Mouse (Mus musculus): ENCODE measurements at regions not wholly inside any gene's neighbourhood (a gene's known extent, or its start where the extent isn't known, plus 50 kb on each side); places are given as distances from the start of the nearest gene placed in this dataset.
"Not testable (repeated sequence)": the region's sequence is repeated elsewhere in the genome, so short reads cannot be mapped to it uniquely, and the experiment has no call there.

DNA sequence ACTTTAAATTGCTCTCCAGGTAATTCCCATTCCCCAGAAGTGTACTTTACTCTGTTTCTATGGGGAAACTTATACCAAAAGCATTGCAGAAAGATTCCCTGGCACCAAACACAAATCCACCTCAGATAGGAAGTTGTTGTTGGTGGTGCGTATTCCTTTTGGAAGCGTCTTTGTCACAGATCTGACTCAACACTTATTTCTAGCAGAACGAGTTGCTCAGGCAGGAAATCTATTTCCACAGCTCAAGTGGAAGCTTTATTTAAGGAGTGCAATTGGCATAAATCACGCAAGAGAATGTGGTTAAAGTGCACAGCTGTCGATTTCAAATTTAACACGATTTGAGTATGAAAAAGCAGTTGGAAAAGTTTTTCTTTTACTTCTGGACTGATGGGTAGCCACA is 436.9 kb upstream of the Ghitm start:
- no peak for DNase-seq (ENCODE audit: low read depth)

DNA sequence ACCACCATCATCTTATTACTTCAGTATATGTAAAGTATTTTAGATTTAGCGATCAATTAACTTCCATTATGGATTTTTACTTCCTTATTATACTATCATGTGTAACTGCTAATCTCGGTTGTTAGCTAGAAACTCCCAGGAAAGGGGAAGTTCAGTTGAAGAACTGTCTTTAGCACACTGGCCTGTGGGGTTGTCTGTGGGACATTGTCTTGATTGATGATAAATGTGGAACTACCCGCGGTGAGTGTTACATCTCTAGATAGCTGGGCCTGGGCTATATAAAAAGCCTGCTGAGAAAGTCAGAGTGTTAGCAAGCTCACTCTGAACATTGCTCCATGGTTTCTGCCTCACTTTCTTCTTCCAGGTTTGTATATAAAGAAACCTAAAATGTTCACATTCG is 423.2 kb upstream of the Ghitm start:
- DNase-seq (ENCODE audit: low read depth) = no peak

DNA sequence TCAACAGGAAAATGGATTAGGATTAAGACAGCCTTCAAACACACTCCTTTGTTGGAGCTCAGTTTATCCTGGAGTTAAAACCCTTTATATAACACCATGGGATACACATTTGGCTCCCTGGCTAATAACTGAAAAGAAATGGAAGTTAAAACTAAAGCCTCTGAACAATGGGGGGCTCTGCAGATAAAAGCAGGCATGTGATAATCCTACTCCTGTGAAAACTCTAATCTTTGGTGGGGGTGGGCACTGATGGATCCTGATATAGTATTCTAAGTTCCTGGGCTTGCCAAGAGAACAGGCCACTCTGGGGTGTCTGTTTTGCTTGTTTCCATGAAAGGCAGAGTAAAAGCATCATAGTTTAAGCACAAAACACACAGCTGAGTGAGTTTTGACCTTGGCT is 388.5 kb upstream of the Ghitm start:
- DNase-seq (ENCODE audit: low read depth) = no peak

DNA sequence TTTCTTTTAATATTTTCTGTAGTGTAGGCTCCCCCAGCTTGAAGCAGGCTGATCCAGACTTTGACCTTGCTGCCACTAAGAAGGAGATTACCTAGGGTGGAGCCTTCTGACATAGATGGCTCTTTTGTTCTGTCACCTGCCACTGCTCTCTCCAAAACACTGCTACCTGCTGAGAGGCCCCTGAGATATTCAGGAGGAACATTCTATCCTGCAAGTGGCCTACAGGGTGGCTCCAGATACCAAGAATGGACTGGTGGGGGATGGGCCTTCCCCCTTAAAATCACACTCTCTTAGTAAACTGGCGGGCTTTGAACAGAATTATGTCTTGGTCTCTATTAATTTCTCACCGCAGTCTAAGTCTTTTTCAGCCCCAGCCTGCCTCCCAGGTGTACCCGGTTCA is 385.6 kb upstream of the Ghitm start:
- not testable (repeated sequence) for DNase-seq (ENCODE audit: low read depth)

DNA sequence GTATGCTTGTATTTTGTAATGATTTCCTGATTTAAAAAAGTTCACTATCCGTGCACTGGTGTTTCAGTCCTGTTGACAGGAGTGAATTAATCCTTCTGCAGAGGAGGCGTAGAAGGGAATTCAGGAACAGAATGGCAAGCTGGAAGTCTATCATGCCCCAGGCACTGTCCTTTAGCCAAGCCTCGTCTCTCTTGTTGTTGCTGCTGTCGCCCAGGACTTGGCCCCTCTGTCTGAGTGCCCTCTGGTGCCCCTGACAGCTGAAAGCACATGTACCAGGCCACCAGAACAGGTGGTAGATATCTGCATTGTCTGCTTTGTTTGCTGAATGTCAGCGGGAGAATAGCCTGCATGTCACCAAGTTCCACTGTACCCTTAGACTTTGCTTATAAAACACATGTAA is 370.2 kb upstream of the Ghitm start:
- DNase-seq (ENCODE audit: low read depth) = no peak

DNA sequence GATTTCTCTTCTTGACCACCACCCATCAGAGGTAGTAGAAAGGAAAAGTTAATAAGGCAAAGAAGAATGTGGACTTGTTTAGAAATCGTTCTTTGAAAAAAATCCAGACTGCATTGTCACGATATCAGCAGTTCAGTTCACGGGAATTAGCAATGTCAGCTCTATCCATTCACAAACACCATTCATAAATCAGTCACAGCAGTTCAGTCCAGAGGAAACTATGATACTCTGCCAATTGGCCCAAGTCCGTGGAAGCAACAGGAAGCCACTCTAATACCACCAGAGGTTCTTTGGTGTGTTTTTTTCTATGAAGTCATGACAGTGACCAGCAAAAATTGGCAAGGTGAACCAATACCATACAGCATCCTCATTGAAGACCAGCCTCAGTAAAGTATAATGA is 355.6 kb upstream of the Ghitm start:
- no peak for DNase-seq (ENCODE audit: low read depth)

DNA sequence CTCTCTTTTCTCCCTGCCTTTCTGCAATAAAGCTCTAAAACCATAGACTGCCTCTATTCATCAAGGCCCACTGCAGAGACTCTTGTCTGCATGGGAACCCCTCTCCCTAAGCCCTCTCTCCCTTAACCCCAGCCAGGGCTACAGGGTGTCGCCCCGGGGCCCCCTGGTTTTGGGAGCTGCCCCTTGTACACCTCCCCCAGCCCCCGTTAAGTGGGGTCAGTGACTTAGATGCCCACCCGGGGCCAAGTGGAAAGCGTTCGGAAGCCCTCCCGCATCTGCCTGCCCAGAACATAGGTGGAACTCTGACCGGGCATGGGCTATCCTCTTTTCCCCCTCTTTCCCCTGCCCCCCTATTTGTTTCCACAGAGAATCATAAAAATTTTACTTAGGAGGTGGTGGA is 350.2 kb upstream of the Ghitm start:
- DNase-seq (ENCODE audit: low read depth) = no peak

DNA sequence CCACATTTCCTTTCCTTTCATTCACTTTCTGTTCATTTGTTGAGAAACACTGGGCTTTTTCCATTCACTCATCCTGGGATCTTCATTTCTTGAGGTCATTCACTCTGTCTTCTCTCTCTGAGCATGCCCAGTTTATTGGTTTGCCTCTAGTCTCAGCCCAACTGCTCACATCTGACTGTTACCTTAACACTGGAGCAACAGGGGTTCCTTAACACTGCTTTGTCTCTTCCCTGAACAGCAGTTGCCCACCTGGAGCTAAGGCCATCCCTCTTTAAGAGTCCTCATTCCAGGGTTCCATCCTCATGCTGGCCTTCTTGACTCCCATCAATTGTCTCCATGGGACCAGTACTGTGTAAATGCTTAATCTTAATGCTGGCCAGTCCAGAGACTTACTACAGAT is 342.5 kb upstream of the Ghitm start:
- DNase-seq (ENCODE audit: low read depth) = no peak

DNA sequence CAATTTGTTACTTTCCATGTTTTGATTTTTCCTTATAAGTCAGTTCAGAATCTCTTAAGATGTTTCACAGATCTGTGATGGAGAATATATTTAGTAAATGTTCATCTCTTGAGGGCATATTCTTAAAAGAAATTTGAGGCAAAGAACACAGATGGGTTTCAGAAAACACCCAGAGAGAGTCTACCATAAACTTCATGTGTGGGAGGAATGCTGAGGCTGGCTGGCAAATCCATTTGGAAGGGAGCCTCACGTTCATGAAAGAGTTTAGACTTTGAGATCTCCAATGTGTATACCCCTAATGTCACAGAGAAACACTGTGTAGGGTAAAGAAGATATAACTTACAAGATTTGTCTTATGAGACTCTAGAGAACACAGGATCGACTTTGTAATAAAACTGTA is 333.6 kb upstream of the Ghitm start:
- no peak for DNase-seq (ENCODE audit: low read depth)

DNA sequence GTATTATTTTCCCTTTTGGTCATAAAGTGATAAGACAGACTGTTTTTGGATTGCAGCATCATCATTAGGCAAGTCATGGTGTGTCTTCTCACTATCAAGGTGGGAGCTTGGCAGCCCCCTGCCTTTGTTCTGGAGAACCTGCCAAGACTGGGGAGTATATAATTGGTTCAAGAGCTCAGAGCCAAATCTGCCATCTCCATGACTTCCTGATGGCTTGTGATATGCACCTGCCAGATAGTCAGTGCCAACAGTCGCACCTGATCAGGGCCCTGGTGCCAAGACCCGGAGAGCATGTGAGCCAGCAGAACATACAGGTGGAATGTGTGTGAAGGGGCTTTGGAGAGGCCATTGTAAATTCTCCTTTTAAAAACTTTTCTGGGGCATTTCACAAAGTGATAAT is 305.8 kb upstream of the Ghitm start:
- DNase-seq (ENCODE audit: low read depth) = no peak

DNA sequence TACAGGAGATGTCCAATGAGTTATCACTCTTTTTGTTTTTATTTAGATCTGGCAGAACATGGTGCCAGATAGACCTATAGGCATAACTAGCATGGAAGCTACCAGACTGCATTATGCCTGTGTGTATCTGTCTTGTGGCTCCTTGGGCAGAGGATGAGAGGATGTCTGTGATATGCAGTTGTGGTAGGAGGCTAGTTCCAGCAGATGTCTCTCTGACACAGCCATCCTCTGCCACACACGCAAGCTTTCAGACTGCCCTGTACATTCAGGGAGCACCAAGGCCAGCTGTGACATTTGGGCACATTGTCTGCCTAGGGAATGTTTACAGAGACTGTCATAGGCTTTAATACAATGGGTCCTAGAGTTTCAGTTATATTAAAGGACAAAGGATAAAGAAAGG is 295.6 kb upstream of the Ghitm start:
- no peak for DNase-seq (ENCODE audit: low read depth)

DNA sequence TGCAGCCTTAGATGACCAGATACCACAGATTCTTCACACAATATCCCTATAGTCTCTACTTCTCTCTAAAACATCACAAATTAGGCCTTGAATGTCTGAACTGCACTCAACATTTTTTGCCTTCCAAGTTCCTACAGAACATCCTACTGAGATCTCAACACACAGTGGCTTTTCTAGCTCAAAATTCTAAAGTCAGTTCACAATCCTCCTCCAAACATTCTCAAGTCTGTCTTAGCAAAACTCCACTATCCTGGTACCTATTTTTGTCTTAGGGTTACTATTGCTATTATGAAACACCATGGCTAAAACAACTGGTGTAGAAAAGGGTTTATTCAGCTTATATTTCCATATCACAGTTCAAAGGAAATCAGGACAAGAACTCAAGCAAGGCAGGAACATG is 290.4 kb upstream of the Ghitm start:
- DNase-seq (ENCODE audit: low read depth) = no peak

DNA sequence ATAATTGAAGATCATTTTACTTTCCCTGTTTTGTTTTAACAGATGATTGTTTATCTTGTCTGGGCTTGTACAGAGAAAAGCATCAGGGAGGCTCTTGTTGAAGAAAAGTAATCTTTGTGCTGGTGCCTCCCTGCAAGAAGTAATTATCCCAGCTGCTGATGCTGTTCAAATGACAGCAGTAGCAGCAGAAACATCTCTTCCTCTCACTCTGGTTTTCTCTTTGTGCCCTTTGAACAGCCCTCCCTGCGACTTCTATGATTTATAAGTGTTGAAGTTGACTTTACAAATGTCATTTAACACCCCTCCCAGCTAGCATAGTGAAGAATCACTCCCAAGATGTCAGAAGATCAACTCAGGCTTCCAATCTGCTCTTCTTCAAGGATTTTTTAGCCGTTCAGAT is 286.5 kb upstream of the Ghitm start:
- DNase-seq (ENCODE audit: low read depth) = no peak

DNA sequence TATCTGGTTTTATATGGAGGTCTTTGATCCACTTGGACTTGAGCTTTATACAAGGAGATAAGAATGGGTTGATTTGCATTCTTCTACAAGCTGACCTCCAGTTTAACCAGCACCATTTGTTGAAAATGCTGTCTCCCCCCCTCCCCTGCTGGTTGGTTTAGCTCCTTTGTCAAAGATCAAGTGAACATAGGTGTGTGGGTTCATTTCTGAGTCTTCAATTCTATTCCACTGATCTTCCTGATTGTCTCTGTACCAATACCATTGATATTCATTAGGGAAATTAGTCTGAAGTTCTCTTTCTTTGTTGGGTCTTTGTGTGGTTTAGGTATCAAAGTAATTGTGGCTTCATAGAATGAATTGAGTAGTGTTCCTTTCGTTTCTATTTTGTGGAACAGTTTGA is 277.5 kb upstream of the Ghitm start:
- not testable (repeated sequence) for DNase-seq (ENCODE audit: low read depth)

DNA sequence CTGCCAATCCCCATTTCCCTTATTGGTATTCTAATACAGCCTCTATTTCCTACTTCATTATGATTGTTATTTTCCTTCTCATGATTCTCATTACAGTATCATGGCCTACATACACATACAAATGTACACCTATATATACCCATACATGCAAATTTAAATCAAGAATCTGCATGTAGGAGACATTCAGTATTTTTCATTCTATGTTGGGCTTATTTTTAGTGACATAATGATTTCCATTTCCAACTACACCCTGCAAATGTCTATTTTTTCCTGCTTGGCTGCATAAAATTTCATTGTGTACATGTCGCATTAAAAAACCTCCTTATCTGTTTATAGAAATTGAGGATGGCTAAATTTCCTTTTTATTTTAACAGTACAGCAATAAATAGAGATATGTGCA is 236.9 kb upstream of the Ghitm start:
- DNase-seq (ENCODE audit: low read depth) = no peak

DNA sequence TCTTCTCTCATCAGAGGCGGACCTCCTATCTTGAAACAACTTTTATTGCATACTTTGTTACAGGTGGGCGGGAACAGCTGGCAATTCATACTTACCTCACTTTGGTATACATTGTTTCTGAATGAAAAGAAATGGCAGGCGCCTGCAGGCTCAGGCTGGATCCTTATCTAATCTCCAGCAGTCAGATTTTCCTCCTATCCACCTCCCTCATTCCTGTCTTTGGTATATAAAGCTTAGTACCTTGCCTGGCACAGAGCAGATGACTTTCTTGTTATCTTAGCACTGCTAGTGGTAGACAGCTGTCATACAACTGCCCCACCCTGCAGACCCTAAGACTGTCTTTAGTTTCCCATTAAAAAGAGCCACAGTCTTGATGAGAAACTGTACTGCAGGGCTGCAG is 226.8 kb upstream of the Ghitm start:
- no peak for DNase-seq (ENCODE audit: low read depth)

DNA sequence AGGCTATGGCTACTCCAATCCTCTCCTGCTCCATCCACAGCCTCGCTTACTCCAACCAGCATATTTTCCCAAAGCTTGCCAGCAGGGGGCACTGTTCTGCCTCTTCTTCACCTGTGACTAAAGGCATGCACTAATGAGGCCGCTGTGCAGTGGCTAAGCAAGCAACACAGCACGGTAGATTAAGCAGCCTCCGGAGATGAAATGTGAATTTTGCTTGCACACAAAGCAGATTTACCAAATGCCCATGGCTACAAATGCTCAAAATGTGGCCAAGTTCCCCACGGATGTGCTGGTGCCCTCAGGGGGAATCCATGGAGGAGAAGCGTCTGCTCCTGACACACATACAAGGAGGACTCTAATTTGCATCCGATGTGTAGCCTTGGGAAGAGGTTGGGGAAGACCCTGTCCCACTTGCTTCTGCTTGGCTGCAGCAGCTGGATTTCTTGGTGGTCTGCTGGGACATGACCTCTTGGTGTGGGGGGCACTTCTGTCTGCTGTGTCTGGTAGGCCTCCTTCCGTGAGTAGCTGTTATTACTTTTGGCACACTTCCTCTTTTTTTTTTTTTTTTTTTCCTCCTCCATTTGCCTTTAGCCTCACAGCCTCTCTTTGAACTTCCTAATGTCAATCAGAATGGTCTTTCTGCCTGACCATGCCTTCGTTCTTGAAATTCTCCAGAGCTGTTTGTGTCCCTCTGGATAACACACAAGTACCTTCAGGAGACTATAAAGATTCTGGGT is 221.1 kb upstream of the Ghitm start:
- DNase-seq (ENCODE audit: low read depth) = peak; percentile 33

DNA sequence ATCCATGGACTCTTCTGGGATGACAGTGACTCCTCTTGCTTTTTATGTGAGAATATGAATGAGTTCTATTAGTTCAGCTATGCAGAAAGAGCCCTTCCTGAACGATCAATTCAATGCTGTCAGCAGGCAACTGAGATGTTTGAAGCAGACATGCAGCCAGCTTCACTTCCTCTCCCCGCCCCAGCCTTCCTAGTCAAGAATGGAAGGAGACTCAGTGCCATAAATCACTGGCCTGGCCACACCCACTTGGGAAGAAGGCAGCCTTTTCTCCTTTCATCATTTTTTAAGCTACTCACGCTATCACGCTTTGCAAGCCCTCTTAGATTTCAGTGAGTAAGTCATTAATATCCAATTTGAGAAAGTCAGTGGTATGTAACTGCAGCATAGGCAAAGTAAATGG is 188.3 kb upstream of the Ghitm start:
- no peak for DNase-seq (ENCODE audit: low read depth)

DNA sequence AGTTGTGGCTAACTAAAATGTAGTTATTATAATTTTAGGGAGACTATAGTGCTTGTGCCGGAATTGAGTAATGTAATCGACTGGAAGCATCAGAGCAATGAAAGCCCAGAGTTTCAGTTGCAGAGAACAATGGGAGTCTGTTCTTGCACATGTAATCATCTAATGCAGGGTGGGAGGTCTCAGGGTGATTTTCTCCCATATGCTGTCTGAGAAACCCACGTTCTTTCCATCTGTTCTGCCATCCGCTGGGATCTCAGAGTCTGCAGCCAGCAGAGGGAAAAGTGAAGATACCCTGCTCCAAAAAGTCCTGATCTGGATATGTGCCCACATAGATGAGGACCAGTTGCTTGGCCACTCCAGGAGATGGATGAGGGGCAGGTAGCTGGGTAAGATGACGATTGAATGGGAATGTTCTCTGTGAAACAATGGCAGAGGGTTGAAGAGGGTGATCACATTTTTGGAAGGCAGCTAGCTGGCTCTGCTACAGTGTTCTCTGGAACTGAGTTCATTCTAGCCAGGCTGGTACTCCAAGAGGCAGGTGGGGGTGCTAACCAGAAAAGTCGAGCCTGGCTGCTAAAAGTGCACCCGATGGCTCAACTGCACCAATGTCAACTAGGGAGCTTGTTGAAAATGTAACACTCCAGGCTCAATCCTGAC is 180.3 kb upstream of the Ghitm start:
- no peak for DNase-seq (ENCODE audit: low read depth)

DNA sequence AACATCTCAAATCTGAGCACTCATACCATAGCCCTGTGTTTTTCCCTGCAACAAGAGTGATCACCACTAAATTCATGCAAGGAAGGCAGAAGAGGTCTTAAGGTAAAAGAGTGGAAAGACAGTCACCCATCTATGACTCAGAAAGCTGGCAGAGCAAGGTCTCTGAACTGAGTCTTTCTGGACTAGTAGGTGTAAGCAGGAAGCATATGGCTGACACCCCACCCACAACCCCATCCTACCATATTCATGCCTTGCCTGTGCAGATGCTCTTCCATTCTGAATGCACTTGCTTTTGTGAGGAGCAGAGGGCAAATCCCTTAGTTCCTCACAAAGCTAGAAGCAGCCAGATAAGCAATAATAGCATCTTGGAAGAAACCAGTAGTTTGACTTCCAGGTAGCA is 178.8 kb upstream of the Ghitm start:
- DNase-seq (ENCODE audit: low read depth) = no peak

DNA sequence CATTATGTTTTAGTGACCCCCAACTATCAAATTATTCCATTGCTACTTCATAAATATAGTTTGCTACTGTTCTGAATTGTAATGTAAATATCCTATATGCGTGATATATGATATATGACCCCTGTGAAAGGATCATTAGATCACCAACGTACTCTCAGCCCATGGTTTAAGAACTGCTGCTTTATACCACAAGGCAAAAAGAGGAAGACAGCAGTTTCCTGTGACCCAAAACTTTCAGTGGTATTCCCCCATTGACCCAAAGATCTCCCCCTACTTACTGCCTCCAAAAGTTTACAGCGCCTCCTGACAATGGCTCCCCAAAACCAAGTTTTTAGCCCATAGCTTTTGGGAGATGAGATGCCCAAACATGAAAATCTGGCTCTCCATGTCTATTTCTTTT is 177.8 kb upstream of the Ghitm start:
- DNase-seq (ENCODE audit: low read depth) = no peak

DNA sequence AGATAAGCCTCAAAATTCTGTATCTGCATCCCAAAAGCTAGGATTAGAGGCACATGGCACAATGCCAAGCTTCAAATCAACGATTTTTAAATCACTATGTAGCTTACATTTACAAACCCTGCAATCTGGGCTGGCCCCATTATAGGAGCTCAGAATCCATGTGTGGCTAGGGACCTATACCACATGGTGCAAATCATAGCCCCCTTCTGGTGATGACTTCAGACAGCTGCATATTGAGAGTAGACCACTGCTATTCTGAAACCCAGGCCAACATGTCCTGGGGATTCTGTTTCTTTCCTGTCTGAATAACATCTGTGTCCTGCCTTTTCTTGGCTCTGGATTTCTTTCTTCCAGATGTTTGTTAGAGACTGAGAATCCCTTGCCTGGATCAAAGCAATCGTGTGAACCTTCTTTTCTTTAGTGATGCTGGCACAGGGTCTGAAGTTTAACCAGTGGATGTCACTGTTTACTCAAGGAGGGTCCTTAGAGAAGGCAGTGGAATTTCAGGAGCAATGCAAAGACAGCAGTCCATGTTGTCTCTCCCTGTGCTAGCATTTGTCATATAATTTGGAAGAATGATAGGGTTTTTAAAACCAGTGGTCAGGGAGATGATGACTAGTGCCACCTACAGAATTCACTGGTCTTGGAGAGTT is 171.7 kb upstream of the Ghitm start:
- DNase-seq (ENCODE audit: low read depth) = no peak

DNA sequence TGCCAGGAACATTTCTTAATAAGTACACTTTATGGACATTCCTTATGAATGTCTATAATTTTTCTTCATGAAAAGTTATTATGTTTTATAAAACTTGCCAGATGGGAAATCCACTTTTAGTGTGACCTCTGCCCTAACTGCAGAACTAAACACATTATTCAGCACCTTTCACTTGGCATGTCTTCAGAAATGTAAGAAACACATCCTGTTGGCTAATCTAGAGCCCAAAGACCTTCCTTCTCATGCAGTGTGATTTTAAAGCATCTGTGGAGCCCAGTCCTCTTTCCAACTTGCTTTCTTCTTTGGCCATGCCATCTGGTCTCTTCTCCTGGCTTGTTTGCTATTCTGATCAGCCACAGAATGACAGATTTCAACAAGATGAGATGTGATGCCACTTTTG is 163.6 kb upstream of the Ghitm start:
- DNase-seq (ENCODE audit: low read depth) = no peak

DNA sequence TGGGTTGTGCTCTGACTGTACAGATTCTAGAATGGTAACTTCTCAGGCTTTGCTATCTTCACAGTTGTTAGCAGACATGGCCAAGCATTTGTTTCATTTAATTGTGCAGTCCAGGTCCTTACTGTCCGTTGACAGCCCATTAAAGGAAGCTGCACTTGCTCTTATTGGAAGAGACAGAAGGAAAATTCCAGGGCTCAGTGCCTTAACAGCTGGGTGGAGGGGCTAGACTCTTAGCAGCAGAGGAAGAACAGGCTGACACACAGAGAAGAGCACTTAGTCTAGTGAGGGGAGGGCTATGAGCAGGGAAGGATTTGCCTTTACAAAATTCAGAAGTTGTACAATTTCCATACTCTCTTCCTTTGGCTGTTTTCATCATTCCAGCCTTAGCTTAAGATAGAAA is 161.5 kb upstream of the Ghitm start:
- no peak for DNase-seq (ENCODE audit: low read depth)
